Mouse (Mus musculus) brown adipose tissue, adult 24 weeks (tissue): ENCODE results near the gene Plvap. TPM values are rescaled to one million over a fixed set of nuclear protein-coding genes. Genes with fewer than 3 reads are reported as not detected.

Source experiments
- H3K27ac ChIP-seq: fragments of 200-500 bp; replicated peaks from 2 replicates; pipeline ENCODE4 v1.5.1; 2012; ENCODE audit warnings: low read depth, mild to moderate bottlenecking, low read length
- H3K4me1 ChIP-seq: fragments of 200-500 bp; 2 replicates; pipeline ENCODE4 v1.6.1; 2012; ENCODE audit warnings: low read length, mixed read lengths; ENCODE audit not compliant: control insufficient read depth, insufficient read depth, insufficient read length
- H3K4me3 ChIP-seq: fragments of 200-500 bp; 2 replicates; pipeline ENCODE4 v1.5.1; 2012; ENCODE audit warnings: low read depth, mild to moderate bottlenecking, low read length, moderate library complexity; ENCODE audit not compliant: insufficient read depth
- polyA plus RNA-seq: library from polyadenylated mRNA; stranded (reverse); fragments of >200 nt; gene quantifications from 2 replicates; pipeline ENCODE4 v1.2.4, GENCODE M21; 2012; ENCODE audit not compliant: missing spikeins, insufficient read depth, insufficient read length

The Plvap gene
- 4.3 and 6.1 TPM in 2 replicates for polyA plus RNA-seq

DNA sequence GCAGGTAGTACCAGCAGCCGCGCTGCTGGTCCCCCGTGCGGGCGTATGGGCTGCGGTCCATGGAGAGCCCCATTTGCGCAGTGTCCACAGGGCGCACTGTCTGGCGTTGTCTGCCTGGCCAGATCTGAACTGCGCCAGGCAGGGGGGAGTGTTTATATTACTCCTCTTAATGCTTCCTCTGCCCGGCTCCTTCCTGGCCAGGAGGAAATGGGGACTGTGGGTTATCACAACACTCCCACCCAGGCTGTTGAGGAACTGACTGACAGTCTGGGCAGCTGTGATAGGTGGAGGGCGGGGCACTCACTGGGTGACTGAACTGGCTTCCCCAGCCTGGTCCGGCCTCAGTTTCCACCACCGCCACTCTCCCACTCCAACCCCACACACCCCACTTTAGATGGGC lies at the start of gene Plvap:
Gene Plvap, minus strand, starts transcription at position 109 of the 400 bp plus-strand sequence.
- Histone ChIP-seq H3K4me1 (peaks cover 4% of the 10 kb centered on the region; the same call in 1 of the 2 replicates), H3K4me3 (no peak within 1 kb of the TSS), H3K27ac (no peak within 1 kb of the TSS)

DNA sequence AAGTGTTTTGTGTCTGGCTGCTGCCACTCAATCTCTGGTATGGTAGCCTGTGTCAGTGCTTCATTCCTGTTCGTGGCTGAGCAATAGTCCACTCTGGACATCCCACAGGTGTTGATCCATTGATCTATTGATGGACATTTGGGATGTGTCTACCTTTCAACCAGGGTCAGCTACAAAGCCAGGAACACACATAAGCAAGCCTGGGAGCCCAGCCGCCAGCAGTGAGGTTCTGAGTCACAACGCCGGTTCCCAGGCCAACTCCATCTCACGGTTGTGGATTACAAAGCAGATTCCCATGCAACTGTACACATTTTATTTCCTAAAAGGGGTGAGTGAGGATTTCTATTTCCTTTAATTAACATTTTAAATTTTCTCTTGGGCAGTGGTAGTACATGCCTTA lies 49.2 kb upstream of the Plvap start:
- Histone ChIP-seq H3K27ac (no peak overlapping the region), H3K4me3 (no peak overlapping the region), H3K4me1 (no peaks in the 10 kb centered on the region)

GRCm38 (mm10) chr8:71560071-71560470 lies 48.5 kb upstream of the Plvap start:
- no peak overlapping the region for H3K4me3 ChIP-seq
- no peak overlapping the region for H3K27ac ChIP-seq
- no peaks in the 10 kb centered on the region for H3K4me1 ChIP-seq

- Histone ChIP-seq H3K4me3 (peak overlapping the region; percentile 51), H3K27ac (no peak overlapping the region), H3K4me1 (no peaks in the 10 kb centered on the region)
These were observed 47.6 kb upstream of the Plvap start for GRCm38 (mm10) chr8:71558958-71559690.

GRCm38 (mm10) chr8:71558071-71558957 lies 46.8 kb upstream of the Plvap start, which contains the start of gene Tmem221:
Gene Tmem221 (minus strand): TSS chr8:71558871.
- H3K4me1 ChIP-seq, result no peaks in the 10 kb centered on the region
- H3K27ac ChIP-seq, result no peak within 1 kb of the TSS
- peak within 1 kb of the TSS; percentile 51 for H3K4me3 ChIP-seq

GRCm38 (mm10) chr8:71554644-71555043 lies 43.1 kb upstream of the Plvap start:
- Histone ChIP-seq H3K27ac (no peak overlapping the region), H3K4me3 (no peak overlapping the region), H3K4me1 (no peaks in the 10 kb centered on the region)

DNA sequence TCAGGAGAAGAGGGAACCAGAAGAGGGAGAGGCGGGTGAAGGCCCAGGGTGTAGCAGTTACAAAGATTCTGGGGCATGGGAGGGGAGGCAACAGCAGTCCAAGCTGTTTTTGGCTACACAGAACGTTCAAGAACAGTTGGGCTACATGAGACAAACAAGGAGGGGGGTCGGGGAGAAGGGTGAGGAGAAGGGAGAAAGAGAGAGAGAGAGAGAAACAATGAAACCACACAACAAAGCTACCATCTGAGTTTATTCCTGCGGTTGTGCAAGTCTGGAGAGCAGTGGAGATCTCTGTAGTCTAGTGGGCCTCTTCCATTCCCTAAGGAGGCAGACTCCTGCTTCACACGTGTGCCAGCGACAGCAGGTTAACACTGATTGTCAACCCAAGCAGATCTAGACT lies 42.4 kb upstream of the Plvap start:
- Histone ChIP-seq H3K27ac (no peak overlapping the region), H3K4me3 (no peak overlapping the region), H3K4me1 (no peaks in the 10 kb centered on the region)

- no peak overlapping the region for H3K4me3 ChIP-seq
- no peaks in the 10 kb centered on the region for H3K4me1 ChIP-seq
- H3K27ac ChIP-seq, result no peak overlapping the region
These were observed 41.2 kb upstream of the Plvap start for GRCm38 (mm10) chr8:71552770-71553169.

DNA sequence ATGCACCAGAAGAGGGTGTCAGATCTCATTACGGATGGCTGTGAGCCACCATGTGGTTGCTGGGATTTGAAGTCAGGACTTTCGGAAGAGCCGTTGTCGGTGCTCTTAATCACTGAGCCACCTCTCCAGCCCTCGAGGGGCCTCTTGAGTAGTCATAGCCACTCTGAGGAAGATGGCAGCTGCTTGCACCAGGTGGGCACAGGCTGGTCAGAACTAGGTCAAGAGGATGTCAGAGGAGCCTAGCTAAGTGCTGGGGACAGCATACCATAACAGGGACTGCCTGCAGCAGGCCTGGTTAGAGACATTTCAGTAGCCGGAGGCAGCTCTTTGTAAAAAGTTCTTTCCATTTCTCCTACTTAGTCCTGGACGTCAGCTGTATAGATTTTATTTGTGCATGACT lies 39.2 kb upstream of the Plvap start:
- Histone ChIP-seq H3K4me1 (no peaks in the 10 kb centered on the region), H3K27ac (no peak overlapping the region), H3K4me3 (no peak overlapping the region)

GRCm38 (mm10) chr8:71547590-71547989 lies 36.0 kb upstream of the Plvap start:
- no peak overlapping the region for H3K27ac ChIP-seq
- H3K4me3 ChIP-seq, result no peak overlapping the region
- peaks cover 2% of the 10 kb centered on the region; the same call in 1 of the 2 replicates for H3K4me1 ChIP-seq

- H3K27ac ChIP-seq, result no peak overlapping the region
- H3K4me3 ChIP-seq, result no peak overlapping the region
- H3K4me1 ChIP-seq, result peaks cover 2% of the 10 kb centered on the region; the same call in 1 of the 2 replicates
These were observed 33.5 kb upstream of the Plvap start for GRCm38 (mm10) chr8:71545053-71545452.

DNA sequence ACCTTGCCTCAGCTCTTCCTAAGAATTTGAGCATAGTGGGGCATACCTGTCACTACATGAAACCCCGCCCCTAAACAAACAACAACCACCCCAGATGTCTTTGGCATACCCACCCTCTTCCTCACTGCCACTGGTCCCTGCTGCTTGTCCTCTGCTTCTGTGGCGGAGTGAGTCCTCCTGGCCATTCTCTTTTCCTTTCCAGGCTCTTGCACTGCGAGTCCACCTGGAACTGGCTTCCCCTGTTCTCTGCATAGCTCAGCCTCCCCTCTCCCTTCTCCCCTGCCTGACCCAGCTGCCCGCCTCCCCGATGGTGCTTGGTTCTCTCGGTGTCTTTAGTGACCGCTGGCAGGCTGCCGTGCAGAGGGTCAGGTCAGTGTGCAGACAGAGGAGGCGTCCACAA lies 32.2 kb upstream of the Plvap start:
- Histone ChIP-seq H3K4me1 (peaks cover 2% of the 10 kb centered on the region; the same call in 1 of the 2 replicates), H3K27ac (no peak overlapping the region), H3K4me3 (peak overlapping the region; percentile 80)

- Histone ChIP-seq H3K4me3 (peak within 1 kb of the TSS; percentile 80), H3K27ac (no peak within 1 kb of the TSS), H3K4me1 (peaks cover 5% of the 10 kb centered on the region)
These were observed 31.2 kb upstream of the Plvap start, which contains the start of gene Mvb12a for GRCm38 (mm10) chr8:71542632-71543343. Gene Mvb12a (plus strand): TSS chr8:71542922.

DNA sequence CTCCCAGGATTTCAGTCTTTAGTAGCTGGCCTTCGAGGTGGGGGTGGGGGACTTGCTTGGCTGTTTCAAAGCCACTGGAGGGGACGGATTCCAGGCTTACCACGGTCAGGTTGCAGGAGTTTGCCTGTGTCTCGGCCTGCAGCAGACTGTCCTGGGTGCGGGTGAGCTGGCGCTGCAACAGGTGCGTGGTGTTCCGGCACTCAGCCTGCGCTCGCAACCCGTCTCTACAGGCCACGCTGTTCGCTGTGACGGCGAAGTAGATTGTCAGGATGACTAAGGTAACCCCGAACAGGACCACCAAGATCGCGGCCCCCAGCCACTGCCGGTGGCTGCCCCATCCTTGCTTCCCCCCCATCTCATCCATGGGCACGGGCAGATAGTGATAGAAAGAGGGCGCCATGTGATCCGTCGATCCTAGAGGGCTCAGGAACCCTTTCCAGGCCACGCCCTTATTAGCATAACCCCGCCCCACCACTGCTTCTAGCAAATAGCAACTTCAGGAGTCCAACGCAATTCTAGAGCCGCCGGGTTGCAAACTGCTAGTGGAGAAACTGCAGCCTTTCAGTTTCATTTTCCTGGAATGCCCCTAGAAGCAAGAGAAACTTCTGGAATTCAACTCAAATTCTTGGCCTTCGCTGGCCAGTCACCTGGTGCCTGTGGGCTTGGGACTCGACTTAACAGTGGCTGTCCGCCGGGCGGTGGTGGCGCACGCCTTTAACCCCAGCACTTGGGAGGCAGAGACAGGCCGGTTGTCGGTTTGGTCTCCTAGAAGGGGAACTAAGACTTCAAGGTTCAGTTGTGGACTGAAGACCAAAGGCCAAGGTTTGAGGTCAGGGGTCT lies 25.7 kb upstream of the Plvap start, which contains the start of gene Bst2:
Gene Bst2, minus strand, starts transcription at position 429 of the 840 bp plus-strand sequence.
- Histone ChIP-seq H3K4me1 (peaks cover 9% of the 10 kb centered on the region; the same call in 1 of the 2 replicates), H3K27ac (peak within 1 kb of the TSS; percentile 98), H3K4me3 (peak within 1 kb of the TSS; percentile 67)
